Mouse (Mus musculus) kidney, adult 18-20 months (tissue): ENCODE measurements around the gene Nav2.

ENCODE experiments used
- DNase-seq: peaks from one replicate; pipeline ENCODE4 v3.0.0; 2021

Nav2 gene

DNA sequence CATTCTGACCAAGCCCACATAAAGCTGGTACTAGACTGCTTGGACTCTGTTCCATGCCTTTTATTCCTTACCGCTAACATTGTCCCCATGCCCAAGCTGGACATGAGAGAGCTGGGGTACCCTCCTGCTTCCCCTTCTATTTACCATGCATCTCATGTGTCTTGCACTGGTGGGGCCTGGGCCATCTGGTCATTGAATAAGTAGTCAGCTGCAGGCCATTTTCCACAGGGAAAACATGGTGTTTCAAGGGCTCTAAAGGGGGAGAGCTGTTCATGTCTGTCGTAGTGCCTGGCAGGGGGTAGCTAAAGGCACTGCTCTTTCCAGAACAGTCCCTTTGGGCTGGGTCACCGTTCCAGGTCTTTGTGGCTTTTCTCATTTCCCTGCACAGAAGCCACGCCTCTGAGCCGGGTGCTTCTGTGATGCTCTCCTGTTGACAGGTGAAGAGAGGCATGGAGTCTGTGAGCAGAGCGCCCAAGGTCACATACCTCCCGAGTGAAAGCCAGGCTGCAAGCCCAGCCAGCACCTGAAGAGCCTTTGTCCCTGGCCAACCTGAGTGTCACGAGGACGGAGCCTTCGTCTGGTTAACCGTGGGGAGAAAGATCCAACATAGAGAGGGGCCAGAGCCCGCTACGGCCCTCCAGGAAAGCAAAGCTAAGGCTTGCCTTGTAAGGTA, 348.9 kb downstream of the Nav2 start:
- no peak for DNase-seq

DNA sequence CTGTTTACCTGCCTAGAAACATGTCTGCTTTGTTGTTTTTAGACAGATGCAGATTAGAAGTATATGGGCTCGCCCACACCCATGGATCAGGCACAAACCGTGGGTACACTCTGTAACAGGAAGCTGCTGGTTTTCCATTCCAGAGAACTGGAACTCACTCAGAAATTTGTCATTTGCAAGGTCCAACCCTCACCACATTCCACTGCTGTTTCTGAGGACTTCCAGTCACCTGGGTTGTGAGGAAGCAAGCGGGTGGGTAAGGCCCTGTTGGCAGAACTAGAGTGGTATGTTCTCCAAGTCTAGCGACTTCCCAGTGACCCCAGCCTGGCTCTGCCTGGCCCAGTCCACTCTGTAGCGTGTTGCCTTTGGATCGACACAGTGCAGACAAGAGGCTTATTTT, 349.6 kb downstream of the Nav2 start:
- DNase-seq = peak; percentile 31

DNA sequence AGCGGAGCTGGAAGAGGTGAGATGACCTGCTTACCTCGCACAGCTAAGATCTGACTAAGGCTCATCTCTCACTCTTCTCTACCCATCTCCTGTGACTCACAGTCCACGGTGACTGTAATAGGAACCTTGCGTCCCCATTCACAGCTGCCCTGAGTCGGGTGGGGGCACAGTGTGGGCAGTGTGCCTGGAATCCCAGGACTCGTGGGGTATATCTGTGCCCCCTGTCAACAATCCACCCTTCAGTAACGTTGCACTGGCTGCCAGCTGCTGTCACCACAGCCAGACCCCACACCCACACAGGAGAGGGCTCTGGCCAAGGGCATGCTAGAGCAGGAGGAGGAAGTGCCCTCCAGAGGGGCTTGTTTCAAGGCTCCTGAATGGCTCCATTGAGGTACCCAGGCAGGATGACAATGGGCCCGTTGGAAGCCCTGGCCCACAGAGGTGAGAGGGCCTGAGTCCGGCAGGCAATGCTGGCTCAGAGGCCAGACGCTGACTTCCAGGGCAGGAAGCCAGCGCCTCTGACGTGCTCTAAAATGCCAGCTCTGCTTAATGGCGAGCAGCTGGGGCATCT, 353.5 kb downstream of the Nav2 start:
- no peak for DNase-seq

DNA sequence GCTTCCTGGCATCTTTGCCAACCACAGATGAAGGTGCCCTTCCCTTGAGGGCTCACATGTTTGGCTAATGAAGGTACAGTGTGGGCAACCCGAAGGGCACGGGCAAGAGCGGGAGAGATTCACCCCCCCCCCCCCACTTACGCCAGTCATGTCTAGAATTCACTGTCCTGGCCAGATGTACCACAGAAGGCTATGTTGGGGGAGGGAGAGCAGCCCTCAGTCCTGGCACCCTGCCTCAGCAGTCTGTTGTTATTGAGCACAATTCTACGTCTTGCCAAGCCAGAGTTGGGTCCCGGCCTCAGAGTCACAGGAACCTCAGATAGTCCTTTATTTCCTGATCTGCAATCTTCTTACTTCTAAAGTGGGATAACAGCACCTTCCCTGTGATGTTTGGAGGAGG, 357.9 kb downstream of the Nav2 start:
- no peak for DNase-seq

DNA sequence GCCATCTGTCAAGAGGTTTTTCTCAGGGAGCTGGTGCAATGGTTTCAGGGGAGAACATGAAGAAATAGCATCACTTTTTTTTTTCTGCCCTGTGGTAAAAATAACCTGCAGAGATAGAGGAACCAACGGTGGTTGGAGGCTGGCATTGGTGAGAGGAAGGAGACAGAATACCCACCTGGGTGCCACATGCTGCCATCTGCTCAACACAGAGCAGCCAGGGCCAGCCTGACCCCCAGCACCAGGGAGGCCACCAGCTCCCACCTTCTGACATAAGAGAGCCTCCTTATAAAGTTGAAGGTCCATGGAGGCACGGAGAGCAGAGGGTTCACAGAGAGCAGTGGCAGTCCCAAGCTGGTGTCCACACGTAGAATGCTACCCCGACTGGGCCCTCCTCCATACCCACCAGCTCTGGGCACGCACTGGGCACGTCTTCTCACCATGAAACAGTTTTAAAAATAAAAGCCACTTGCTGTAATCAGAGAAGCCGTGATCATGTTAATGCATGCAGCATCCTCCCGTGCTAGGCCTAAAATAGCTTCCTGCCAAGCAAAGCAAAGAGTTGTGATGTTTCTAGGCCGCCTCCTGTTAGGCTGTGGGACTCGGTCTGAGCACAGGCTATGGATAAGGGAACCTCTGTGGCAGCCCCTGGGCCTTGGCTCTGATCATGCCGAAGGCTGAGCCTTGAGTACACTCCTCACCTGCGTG, 359.3 kb downstream of the Nav2 start:
- no peak for DNase-seq

DNA sequence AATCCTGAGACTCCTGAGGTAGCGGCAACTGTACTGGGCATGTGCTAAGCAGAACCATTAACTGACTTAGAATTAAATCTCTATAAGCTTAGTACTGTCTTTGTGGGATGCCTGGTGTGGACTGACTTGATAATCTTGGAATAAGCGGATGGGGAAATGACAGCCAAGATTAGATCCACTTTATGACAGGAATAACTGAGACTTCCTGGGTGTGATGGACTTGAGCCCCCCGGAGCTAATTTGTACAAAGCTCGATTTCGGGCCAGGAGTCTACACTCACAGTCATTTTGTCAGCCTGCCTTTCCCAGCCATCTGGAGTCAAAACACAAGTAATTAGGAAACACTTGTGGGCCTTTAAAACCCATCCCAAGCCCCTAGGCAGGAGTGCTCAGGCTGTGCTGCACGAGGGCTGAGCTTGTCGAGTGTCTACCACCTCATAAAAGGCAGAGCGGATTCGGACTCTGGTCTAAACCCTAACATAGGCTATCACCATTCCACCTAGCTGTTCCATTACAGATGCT, 359.9 kb downstream of the Nav2 start:
- DNase-seq = no peak

DNA sequence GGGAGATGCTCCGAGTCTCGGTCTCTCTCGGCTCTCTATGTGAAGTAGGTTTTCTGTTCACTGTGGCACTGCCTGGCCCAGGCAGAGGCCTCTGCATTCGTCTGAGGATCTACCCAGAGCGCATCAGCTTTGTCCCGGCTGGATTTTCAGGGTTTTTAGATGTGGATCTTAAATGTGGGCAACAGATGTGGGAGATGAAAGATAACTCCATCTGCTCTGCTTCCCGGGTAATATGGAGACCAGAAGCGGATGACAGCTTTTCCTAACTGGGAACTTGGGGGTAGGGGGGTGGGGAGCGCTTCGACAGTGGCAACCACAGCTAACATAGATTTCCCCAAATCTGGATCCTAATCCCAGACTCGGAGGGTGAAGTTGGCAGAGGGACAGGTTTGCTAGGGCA, 362.3 kb downstream of the Nav2 start:
- DNase-seq = no peak

DNA sequence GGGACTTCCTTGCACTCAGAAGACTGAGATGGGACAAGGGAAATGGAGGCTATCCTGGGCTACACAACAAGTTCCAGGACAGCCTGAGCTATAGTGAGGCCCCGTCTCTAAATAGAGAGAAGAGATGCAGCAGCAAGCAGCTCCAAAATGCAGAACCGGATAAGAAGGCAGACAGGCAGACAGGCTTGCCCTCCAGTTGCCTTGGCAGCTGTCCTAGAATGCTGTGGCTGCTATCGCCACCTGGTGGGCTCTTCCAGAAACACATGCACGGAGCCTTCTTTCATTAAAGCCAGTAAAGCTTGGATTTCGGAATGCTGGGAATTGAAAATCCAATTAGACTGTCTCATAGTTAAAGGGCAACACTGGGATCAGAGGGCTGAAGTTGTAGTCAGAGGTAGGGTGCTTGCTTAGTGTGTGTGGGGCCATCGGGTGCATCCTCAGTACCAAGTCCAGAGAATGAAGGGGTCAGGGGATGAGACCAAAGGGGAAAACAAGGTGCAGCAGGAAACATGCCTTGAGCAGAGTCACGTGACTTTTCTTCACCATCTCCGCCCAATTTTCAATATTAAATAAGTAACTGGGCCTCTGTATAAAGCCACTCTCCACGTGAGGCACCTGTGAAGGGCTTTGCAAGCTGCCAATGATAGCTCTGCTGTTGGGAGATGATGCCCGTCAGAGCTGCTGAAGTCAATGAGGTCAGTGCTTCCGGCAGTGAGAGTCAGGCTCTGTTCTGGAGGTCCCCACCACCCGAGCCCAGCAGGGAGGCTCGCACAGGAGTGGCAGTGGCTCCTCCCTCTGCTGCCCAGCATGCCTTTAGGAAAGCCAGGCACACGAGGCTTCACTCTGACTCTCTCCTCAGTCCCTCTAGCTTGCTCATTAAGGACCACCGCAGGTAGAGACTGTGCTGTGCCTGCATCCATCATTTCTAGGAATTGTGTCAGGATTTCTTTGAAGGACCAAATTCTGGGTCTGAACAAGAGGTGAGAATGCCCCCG, 364.2 kb downstream of the Nav2 start:
- peak; percentile 84 for DNase-seq

DNA sequence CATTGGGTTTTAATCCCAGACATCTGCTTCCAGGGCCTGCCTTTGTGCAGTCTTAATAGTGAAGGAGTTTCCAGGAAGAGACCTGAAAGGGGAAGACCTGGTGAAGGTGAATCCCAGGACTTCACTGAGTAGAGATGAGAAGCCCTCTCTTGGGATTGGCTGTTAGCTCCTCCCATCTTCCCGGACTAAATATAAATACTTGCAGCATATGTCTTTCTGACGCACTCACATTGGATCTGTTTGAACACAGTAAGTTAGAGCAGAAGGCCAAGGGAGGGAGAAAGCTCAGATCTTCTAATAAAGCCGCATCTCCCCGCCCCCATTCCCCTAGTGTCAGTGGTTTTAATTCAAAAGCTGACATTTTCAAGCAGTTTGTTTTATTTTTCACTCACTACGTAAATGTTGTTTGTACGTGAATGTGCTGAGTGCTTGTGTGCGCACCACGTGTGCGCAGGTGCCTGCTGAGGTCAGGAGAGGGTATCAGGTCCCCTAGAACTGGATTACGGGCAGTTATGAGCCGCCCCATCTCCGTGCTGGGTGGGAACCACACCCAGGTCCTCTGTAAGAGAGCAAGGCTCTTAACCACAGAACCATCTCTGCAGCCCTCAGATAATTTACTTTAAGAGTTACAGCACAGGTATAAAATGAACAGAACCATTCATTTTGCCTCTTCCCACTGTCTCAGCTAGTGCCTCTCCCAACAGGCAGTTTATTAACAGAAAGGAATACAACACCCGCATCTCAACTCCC, 365.6 kb downstream of the Nav2 start:
- no peak for DNase-seq

DNA sequence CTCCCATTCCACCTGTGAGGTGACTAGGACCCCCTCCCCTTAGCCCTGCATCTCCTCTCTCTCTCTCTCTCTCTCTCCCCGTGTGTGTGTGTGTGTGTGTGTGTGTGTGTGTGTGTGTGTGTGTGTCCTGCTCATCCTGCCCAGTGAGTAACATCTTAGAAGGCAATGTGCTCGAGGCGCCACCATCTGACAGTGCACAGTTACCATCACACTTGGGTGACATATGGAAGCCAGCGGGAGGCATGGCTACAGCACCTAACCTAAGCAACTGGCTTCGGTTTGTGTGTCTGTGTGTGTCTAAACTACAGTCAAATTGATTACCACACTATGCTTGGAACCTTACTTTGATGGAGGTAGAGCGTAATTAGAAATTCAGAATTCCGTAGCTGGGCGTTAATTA, 366.2 kb downstream of the Nav2 start:
- DNase-seq = no peak

DNA sequence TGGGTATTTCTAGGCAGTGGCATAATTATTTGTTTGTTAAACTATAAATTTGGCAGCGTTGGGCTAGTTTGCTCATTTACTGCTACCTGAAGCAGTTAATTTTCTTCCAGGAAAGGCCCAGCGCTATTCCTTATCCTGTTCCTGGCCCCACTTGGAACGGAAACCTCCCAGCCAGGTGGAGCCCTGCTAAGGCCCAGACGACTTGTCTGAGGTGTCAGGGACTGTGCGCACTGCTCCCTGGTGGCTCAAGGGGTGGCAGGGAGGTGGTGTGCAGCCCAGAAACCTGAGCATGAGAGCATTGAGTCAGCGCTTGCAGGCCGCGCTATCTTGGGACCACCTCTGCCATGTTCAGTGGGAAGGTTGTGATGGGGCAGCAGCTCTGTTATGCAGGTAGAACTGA, 367.6 kb downstream of the Nav2 start:
- no peak for DNase-seq

DNA sequence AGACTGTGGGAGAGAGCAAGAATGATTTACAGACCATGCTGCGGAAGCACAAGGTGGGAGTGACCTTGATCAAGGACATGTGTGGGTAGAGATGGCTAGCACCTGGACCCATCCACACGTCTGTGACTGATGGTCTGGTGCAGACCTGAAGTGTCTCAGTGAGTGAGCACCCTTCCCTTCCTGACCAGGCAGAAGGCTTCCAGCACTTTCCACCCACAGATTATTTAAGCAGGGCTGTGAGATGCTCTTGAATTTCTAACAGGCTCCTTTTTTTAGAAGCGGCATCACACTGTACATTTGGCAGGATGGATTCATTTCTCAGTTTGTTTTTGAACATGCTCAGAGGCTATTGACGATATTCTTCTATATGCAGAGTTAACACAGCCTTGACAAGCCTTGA, 369.2 kb downstream of the Nav2 start:
- DNase-seq = no peak

DNA sequence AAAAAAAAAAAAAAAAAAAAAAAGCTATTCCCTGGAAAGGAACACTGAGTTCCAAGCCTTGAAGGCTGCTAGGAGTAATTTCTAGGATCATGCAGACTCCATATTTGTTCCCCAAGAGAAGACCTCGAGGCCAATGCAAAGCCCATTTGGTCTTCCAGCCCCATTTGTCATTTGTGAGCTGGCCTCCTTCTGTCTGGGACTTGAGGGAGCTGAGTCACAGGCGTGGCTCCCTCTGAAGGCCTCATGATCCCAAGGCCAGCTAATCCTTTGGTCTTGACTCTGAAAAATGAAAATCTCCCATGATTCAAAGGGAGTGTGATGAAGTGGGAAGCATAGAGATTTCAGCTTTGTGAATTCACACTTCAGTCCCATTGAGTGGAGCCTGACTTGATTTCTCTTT, 370.0 kb downstream of the Nav2 start:
- DNase-seq = no peak

DNA sequence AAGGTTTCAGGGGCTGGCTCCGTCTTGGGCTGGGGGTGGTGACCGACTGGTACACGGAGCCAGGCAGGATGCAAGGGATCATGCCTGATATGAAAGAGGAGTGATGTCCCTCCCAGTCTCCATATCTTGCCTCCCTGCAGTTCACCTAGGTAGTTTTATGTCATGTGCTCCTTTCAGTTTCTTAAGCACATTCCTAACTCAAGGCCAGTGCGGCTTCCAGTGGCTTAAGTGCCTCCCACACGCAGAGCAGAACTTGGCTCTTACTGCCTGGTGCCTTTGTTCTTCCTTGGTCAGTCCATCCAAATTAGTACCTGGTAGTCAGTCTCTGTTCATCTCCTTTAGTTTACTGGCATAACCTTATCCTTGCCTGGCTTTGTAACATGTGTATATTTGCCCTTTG, 371.9 kb downstream of the Nav2 start:
- no peak for DNase-seq

DNA sequence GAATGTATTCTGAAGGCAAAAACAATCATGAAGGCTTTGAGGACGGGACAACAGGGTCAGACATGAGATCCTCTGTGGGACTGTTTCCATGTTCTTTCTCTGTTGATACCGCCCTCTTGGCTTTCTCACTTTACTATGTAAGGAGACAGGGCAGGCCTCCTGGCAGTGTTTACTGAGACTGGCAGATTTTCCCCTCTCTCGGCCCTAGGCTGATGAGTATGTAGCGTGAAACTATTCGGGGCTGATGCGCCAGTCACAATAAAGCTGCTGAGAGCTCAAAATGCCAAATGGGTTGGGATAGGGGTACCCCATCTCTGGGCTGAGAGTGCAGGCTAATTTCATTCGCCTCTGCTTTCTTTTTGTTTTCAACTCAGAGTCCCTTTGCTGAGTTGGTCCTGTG, 373.9 kb downstream of the Nav2 start:
- DNase-seq = no peak

DNA sequence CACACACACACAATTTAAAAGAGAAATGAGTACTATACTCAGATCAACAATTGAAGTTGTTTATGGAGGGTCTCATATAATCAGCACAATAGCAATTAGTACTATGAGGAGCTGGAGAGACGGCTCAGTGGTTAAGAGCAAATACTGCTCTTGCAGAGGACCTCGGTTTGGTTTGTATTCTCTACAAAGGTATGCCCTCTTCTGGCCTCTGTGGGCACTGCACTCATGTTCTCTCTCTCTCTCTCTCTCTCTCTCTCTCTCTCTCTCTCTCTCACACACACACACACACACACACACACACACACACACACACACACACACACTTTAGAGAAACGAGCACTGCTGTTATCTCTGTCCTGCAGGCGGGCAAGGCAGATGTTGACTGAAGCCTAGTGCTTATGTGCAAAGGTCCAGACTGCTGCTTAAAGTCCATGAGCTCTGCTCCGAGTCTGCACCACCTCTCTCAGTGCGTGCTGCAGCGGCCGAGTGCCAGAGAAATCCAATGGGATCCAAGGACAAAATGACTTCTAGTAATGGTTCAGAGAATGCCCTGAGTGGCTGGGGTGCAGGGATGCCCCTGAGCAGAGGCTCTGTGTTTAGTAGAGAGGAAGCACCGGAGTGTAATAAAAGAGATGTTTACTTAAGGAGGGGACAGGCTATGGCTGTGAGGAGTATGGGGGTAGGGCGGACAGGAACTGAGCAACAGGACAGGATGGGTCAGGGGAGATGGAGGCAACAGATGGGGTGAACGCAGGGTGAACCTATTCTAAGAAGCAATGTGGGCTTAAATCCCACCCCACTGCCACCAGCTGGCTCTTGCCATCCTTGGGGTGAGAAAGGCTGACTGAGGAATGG, 375.2 kb downstream of the Nav2 start:
- DNase-seq = peak; percentile 30

DNA sequence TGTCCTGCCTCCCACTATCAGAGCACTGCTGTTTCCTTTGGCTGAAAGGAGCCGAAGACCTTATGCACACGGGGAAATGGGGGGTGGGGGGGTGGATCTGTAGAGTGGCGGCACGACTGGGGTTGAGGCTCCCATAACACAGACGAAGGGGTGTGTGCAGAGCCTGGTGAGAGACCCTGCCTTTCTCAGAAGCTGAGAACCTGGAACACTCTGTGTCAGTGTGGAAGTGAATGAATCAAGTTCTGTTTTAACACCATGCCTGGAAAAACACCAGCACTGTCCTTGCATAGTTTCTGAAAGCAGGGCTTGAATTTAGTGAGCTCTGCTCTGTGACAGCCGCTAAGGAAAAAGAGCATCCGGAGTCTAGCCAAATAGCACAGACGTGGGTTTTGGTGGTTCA, 379.7 kb downstream of the Nav2 start:
- DNase-seq = no peak

DNA sequence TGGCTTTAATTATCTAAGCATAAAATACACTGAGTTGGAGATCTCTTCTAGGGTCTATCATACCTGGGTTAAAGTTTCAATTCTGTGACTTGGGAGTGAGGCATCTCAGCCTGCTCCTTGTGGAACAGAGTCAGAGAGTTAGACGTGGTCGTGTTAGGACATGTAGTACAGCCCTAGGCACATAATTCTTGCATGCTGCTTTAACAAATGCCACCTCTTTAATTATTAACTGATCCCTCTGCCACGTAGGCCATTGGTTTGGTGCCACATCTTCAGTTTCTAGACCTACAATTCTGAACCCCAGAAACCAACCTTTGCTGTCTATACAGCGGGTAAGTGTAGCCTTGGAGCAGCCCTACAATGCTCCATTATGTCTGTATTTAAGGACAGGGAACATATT, 381.8 kb downstream of the Nav2 start:
- peak; percentile 20 for DNase-seq

DNA sequence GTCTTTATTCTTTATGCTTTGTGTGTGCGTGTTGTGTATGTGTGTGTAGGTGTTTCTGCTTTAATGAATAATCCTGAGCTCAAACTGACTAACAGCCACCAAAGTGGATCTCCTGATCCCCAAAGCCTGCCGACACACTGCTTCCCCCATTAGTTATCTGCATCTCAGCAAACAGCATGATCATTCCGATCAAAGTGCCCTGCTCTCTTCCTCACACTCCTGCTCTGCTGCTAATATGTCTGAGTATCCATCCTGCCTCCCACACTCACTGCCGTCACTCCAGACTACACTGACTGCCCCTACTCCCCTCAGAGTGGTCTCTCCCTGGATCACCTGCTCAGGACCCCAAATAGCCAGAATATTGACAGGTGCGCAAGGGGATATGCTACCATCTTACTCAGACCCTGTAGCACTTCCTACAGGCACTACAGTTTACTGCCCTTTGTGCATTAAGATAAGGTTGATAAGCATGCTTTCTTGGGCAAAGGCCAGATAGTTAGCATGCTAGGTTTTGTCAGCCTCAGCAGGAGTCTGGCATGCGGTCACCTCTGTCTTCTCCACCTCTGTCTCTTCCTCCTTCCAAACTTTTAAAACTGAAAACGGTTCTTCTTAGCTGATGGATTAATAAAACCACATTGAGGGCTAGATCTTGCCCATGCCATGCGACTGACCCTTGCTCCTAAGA, 382.8 kb downstream of the Nav2 start:
- no peak for DNase-seq

DNA sequence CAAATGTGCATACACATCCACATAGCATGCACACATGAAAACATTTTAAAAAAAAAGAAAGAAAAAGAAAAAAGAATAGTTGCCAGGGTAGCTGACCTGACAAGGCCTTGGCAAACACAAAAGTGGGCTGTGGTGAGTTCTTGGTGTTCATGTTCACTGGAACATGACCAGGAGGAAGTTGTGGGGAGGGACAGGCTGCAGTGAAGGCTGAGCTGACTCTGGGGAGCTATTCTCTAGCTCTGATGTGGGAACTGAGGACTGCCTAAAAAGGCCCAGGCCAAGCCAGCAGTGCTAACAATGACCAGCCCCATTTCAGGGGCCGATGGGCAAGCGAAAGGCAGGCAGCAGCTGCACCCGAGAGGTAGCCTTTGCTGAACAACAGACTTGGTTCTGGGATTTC, 388.6 kb downstream of the Nav2 start:
- DNase-seq = no peak

DNA sequence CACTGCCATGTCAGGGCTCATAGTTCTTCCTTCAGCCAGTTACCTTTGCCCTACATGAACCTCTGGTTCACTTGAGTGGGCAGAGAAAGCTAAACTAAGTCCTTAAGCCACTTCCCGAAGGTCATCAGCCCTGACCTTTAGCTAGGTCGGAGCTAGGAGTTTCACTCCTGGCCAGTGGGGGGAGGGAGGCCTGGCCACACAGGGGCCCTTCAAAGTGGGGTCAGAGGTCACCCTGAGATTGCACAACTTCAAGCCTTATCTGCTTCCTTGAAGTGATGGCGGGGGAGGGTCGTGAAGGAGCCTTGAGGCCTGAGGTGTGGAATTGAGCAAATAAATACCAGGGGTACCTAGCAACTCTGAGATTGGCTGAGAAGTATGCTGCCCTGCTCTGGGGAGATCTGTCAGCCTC, 389.9 kb downstream of the Nav2 start:
- peak; percentile 55 for DNase-seq
